Mouse (Mus musculus) Patski (cell line): ENCODE results near the gene Gm21149. TPM values are rescaled to one million over a fixed set of nuclear protein-coding genes. Genes with fewer than 3 reads are reported as not detected.
"Not testable (repeated sequence)": the region's sequence is repeated elsewhere in the genome, so short reads cannot be mapped to it uniquely, and the experiment has no call there.

Experiments
- ATAC-seq: fragments of 100-300 bp; one replicate; pipeline ENCODE4 v1.8.0; 2021
- CTCF ChIA-PET: fragments of 350-600 bp; sonication (Branson Sonifier 250); formaldehyde crosslinking; loops from one replicate; lab custom pipeline; 2022; ENCODE audit warnings: inconsistent platforms; lab: Charles Lee
- POLR2A ChIA-PET: fragments of 350-600 bp; sonication (Branson Sonifier 250); formaldehyde crosslinking; loops from one replicate; lab custom pipeline; 2022; ENCODE audit warnings: antibody characterized with exemption, inconsistent platforms; lab: Charles Lee
- DNase-seq: peaks from one replicate; pipeline ENCODE4 v3.0.0-alpha.2; 2011; ENCODE audit warnings: low read depth, low spot score
- H3K27me3 ChIP-seq: fragments of 371-371 bp; one replicate; pipeline ENCODE4 v1.5.1; 2021
- CTCF ChIP-seq: fragments of 100-300 bp; IDR thresholded peaks from one replicate; pipeline ENCODE4 v1.5.1; 2021
- in situ Hi-C: fragments of 300-500 bp; cut with MboI; formaldehyde crosslinking; loops from 3 replicates; pipeline ENCODE4 v1.11.1; 2018; ENCODE audit warnings: low pct_unique_long_range_greater_than_20kb, mixed read lengths
- polyA plus RNA-seq: library from polyadenylated mRNA; unstranded; gene quantifications from one replicate; pipeline ENCODE4 v1.2.3, GENCODE M21; 2021

Gene Gm21149
- polyA plus RNA-seq, 1 experiment from 2014 or later, result not detected

GRCm38 (mm10) chr5:15506575-15507308, 30.4 kb upstream of the Gm21149 start:
- peak; percentile 83 for TF ChIP-seq CTCF
- ATAC-seq, result no peak

GRCm38 (mm10) chr5:15498774-15499400, 22.6 kb upstream of the Gm21149 start:
- H3K27me3 ChIP-seq, POLR2A ChIA-PET, ATAC-seq, CTCF ChIA-PET, DNase-seq, in situ Hi-C loops: not testable (repeated sequence)

More at GRCm38 (mm10) chr5:15506575-15507308, 30.4 kb upstream of the Gm21149 start:
- ChIA-PET POLR2A (no interaction called here), CTCF (interaction anchor here (0.7 kb wide), 1 partner anchor 32 kb away, joined by 3 read pairs; no protein-coding TSS in a partner anchor)
- in situ Hi-C loops, result no loop called here
- no peaks in the 10 kb centered on the region for H3K27me3 ChIP-seq
- DNase-seq, result no peak

DNA sequence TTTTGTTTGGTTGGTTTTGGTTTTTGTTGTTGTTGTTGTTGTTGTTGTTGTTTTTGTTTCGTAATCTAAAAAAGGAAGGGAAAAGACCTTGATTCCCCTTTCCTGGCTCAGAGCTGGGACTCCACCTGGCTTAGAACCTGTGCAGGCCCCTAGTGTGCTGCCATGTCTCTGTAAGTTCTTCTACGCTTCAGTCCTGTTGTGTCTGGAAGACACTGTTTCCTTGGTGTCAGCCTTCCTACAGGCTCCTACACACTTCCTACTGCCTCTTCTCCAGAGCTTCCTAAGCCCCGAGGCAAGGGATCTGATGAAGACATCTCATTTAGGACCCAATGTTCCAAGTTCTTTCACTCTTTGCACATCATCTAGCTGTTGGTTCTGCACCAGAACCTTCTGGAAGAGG, 22.0 kb upstream of the Gm21149 start:
- in situ Hi-C loops, DNase-seq, POLR2A ChIA-PET, H3K27me3 ChIP-seq, CTCF ChIA-PET, ATAC-seq: not testable (repeated sequence)

DNA sequence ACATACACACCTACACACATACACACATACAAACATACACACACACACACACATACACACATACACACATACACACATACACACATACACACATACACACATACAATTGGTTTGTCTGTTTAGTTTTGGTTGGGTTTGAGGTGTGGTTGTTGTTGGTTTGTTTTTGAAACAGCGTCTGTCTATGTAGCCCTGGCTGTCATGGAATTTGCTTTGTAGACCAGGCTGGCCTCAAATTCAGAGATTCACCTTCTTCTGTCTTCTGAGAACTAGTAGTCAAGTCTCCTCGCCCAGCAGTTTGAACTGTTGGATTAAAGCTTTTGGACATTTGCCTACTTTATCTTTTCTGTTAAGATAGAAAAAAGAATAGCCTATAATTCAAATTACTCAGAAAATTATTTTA, 14.6 kb upstream of the Gm21149 start:
- POLR2A ChIA-PET, in situ Hi-C loops, DNase-seq, ATAC-seq, CTCF ChIA-PET, H3K27me3 ChIP-seq: not testable (repeated sequence)

GRCm38 (mm10) chr5:15488743-15489142, 12.4 kb upstream of the Gm21149 start:
- ATAC-seq (no peak), DNase-seq (no peak)
- TF ChIP-seq CTCF, result no peak
- no peaks in the 10 kb centered on the region for H3K27me3 ChIP-seq
- in situ Hi-C loops, result no loop called here
- CTCF ChIA-PET, result no interaction called here
- POLR2A ChIA-PET, result no interaction called here

DNA sequence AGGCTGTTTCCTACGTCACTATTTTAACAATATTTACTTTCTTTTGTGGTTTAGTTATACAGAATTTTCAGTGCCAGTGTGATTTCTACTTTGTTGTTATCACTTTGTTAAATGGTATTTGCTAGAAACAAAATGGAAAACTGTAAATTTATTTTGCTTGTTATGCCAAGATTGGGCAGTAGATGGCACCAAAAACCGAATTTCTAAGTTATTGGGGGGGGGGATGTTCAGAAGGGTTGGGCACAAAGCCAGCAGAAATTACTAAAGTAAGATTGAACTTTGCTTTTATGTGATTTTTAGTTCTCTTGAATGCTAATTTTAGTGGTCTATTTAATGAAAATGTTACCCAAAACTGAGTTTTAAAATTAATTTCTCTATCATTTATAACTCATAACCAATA, 8.3 kb upstream of the Gm21149 start:
- ATAC-seq, H3K27me3 ChIP-seq, in situ Hi-C loops, DNase-seq, CTCF ChIA-PET, POLR2A ChIA-PET: not testable (repeated sequence)

GRCm38 (mm10) chr5:15483576-15483975, 7.3 kb upstream of the Gm21149 start:
- ATAC-seq, H3K27me3 ChIP-seq, POLR2A ChIA-PET, in situ Hi-C loops, CTCF ChIA-PET, DNase-seq: not testable (repeated sequence)

GRCm38 (mm10) chr5:15482815-15483214, 6.5 kb upstream of the Gm21149 start:
- POLR2A ChIA-PET, in situ Hi-C loops, DNase-seq, H3K27me3 ChIP-seq, CTCF ChIA-PET, ATAC-seq: not testable (repeated sequence)

- DNase-seq, CTCF ChIA-PET, POLR2A ChIA-PET, in situ Hi-C loops, ATAC-seq, H3K27me3 ChIP-seq: not testable (repeated sequence)
These were observed 6.2 kb downstream of the Gm21149 start for GRCm38 (mm10) chr5:15470141-15470540.

DNA sequence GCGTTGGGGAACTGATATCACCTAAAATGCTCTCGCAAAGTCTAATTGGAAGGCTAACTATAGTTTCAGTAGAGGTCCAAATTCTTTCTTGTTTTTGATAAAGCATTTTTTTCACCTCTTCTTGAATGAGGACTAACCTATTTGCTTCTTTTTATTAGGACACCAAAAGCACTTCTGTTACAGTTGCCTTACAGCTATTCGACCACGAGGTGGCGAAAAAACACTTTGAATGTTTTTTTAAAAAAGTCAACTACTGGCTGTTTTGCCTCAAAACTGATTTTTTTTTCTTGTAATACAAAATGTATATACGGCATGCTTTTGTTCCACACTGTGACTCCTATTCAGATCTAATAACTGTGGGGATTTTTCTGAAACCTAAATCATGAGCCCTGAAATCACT, 8.6 kb downstream of the Gm21149 start:
- ATAC-seq, DNase-seq, POLR2A ChIA-PET: not testable (repeated sequence)

DNA sequence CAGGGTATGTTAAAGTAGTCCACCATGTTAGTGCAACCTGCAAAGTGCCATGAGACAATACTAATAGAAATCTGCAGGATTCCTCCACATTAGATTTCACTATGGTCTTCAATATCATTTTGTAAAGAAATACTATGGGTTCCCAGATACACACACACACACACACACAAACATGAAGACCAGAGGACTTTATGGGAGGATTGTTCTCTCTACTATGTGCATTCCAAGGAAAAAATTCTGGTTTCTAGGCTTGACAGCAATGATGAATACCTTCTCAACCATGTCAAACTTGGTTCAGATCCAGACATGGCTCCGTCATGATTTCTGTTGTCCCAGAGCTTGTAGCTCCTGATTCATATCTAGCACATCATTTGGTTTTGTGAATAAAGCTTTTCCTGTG, 10.1 kb downstream of the Gm21149 start:
- in situ Hi-C loops, ATAC-seq, POLR2A ChIA-PET, DNase-seq, H3K27me3 ChIP-seq, CTCF ChIA-PET: not testable (repeated sequence)

More for the DNA sequence above, 8.6 kb downstream of the Gm21149 start:
- CTCF ChIA-PET, in situ Hi-C loops, H3K27me3 ChIP-seq: not testable (repeated sequence)

- CTCF ChIA-PET, result interaction anchor here (0.9 kb wide), 1 partner anchor 575 kb away, joined by 4 read pairs; no protein-coding TSS in a partner anchor
- POLR2A ChIA-PET, DNase-seq, in situ Hi-C loops, ATAC-seq, H3K27me3 ChIP-seq: not testable (repeated sequence)
These were observed 12.8 kb downstream of the Gm21149 start for GRCm38 (mm10) chr5:15463561-15463960.

- H3K27me3 ChIP-seq, POLR2A ChIA-PET, in situ Hi-C loops, DNase-seq, CTCF ChIA-PET, ATAC-seq: not testable (repeated sequence)
These were observed 14.7 kb downstream of the Gm21149 start for GRCm38 (mm10) chr5:15461613-15462012.

- H3K27me3 ChIP-seq, ATAC-seq, DNase-seq, CTCF ChIA-PET, in situ Hi-C loops, POLR2A ChIA-PET: not testable (repeated sequence)
These were observed 18.3 kb downstream of the Gm21149 start for GRCm38 (mm10) chr5:15457865-15458571.
